Mouse (Mus musculus) lung, embryonic 14.5 days (tissue): ENCODE results near the gene Zfp276. TPM values are rescaled to one million over a fixed set of nuclear protein-coding genes. Genes with fewer than 3 reads are reported as not detected.
"Not testable (repeated sequence)": the region's sequence is repeated elsewhere in the genome, so short reads cannot be mapped to it uniquely, and the experiment has no call there.

Experiments
- ATAC-seq: fragments of 200-750 bp; cut with Nextera tagmentation; 2 replicates; pipeline ENCODE4 v1.8.0; 2017; ENCODE audit warnings: mild to moderate bottlenecking, moderate TSS enrichment, moderate library complexity; ENCODE audit not compliant: insufficient read depth
- DNase-seq: peaks from one replicate; pipeline ENCODE4 v3.0.0-alpha.2; 2015
- H3K27ac ChIP-seq: fragments of 300-500 bp; sonication (generic); 2 replicates; pipeline ENCODE4 v1.5.1; 2014; ENCODE audit warnings: low read depth, mild to moderate bottlenecking, moderate library complexity
- H3K27me3 ChIP-seq: fragments of 300-500 bp; sonication (generic); 2 replicates; pipeline ENCODE4 v1.6.1; 2014; ENCODE audit warnings: low read length, control low read depth; ENCODE audit not compliant: insufficient read depth
- H3K36me3 ChIP-seq: fragments of 300-500 bp; sonication (generic); 2 replicates; pipeline ENCODE4 v1.6.1; 2014; ENCODE audit warnings: control low read depth; ENCODE audit not compliant: insufficient read depth
- H3K4me1 ChIP-seq: fragments of 300-500 bp; sonication (generic); 2 replicates; pipeline ENCODE4 v1.6.1; 2014; ENCODE audit warnings: antibody characterized with exemption, control low read depth; ENCODE audit not compliant: insufficient read depth
- H3K4me2 ChIP-seq: fragments of 300-500 bp; sonication (generic); 2 replicates; pipeline ENCODE4 v1.6.1; 2014; ENCODE audit warnings: mild to moderate bottlenecking
- H3K4me3 ChIP-seq: fragments of 300-500 bp; sonication (generic); 2 replicates; pipeline ENCODE4 v1.5.1; 2014; ENCODE audit warnings: low read depth, low read length
- H3K9ac ChIP-seq: fragments of 300-500 bp; sonication (generic); 2 replicates; pipeline ENCODE4 v1.6.1; 2014
- H3K9me3 ChIP-seq: fragments of 300-500 bp; sonication (generic); 2 replicates; pipeline ENCODE4 v1.6.1; 2016; ENCODE audit warnings: low read depth, low read length, control low read depth
- CTCF ChIP-seq: IDR thresholded peaks from 2 replicates; pipeline ENCODE4 v1.5.1; 2016; ENCODE audit warnings: antibody characterized with exemption, low read depth
- WGBS: fragments of 180-500 bp; shearing (Covaris S2); extraction: QIAGEN DNeasy Blood & Tissue Kit; methylation state at CpG from one replicate; pipeline ENCODE4 v1.1.7; 2014; 5-methylcytosine and 5-hydroxymethylcytosine counted together
- polyA plus RNA-seq: library from polyadenylated mRNA; unstranded; fragments of >200 nt; fragmentation: Nextera tagmentation; extraction: Ambion mirVana; gene quantifications from 2 replicates; pipeline ENCODE4 v1.2.1, GENCODE M21; 2014

Zfp276 gene
- polyA plus RNA-seq, 1 experiment from 2014 or later = 26.6 TPM

- Histone ChIP-seq H3K9ac (peak within 1 kb of the TSS; percentile 94), H3K4me2 (peak within 1 kb of the TSS; percentile 96), H3K4me1 (peaks cover 6% of the 10 kb centered on the region; the same call in 1 of the 2 replicates), H3K9me3 (no peaks in the 10 kb centered on the region), H3K36me3 (peaks cover 32% of the 10 kb centered on the region), H3K27me3 (no peaks in the 10 kb centered on the region), H3K27ac (peak within 1 kb of the TSS; percentile 82), H3K4me3 (peak within 1 kb of the TSS; percentile 89)
- peak; percentile 92 for ATAC-seq
- 2% methylated on average over 59 of the region's 59 CpGs for WGBS
- peak; percentile 8; the same call in 1 of the 2 replicates for TF ChIP-seq CTCF
- DNase-seq = peak; percentile 98
These were observed 29.4 kb upstream of the Zfp276 start, which contains the start of gene Cdk10 for GRCm38 (mm10) chr8:123224278-123225266. Cdk10 (plus strand) TSS chr8:123224842.

GRCm38 (mm10) chr8:123228416-123228815 lies 25.6 kb upstream of the Zfp276 start:
- no peaks in the 10 kb centered on the region for H3K27me3 ChIP-seq
- TF ChIP-seq CTCF = no peak
- no peak overlapping the region for H3K4me2 ChIP-seq
- H3K4me1 ChIP-seq = peaks cover 6% of the 10 kb centered on the region; the same call in 1 of the 2 replicates
- H3K4me3 ChIP-seq = no peak overlapping the region
- H3K36me3 ChIP-seq = peaks cover 32% of the 10 kb centered on the region
- no peak for ATAC-seq
- H3K9me3 ChIP-seq = no peaks in the 10 kb centered on the region
- WGBS = 85% methylated on average over 1 of the region's 1 CpGs
- DNase-seq = no peak
- no peak overlapping the region for H3K27ac ChIP-seq
- H3K9ac ChIP-seq = no peak overlapping the region

GRCm38 (mm10) chr8:123230326-123230725 lies 23.7 kb upstream of the Zfp276 start:
- not testable (repeated sequence) for H3K4me3 ChIP-seq, ATAC-seq, H3K4me1 ChIP-seq, H3K27ac ChIP-seq, DNase-seq, H3K9me3 ChIP-seq, H3K4me2 ChIP-seq, H3K9ac ChIP-seq
- Histone ChIP-seq H3K36me3 (peaks cover 32% of the 10 kb centered on the region), H3K27me3 (peaks cover 15% of the 10 kb centered on the region; the same call in 1 of the 2 replicates)
- WGBS = 82% methylated on average over 10 of the region's 11 CpGs

- Histone ChIP-seq H3K27me3 (peaks cover 21% of the 10 kb centered on the region; the same call in 1 of the 2 replicates), H3K4me1 (0 out of 2 replicates have a peak, but pooled peaks cover 6% of the 10 kb centered on the region), H3K9me3 (no peaks in the 10 kb centered on the region), H3K9ac (no peak overlapping the region), H3K36me3 (peaks cover 25% of the 10 kb centered on the region), H3K27ac (no peak overlapping the region), H3K4me2 (no peak overlapping the region), H3K4me3 (no peak overlapping the region)
- no peak for ATAC-seq
- peak; percentile 30 for TF ChIP-seq CTCF
- WGBS = 39% methylated on average over 5 of the region's 5 CpGs
- DNase-seq = peak; percentile 43
These were observed 22.3 kb upstream of the Zfp276 start for GRCm38 (mm10) chr8:123231742-123232141.

GRCm38 (mm10) chr8:123232553-123232952 lies 21.4 kb upstream of the Zfp276 start:
- peaks cover 19% of the 10 kb centered on the region; the same call in 1 of the 2 replicates for H3K36me3 ChIP-seq
- DNase-seq (no peak), ATAC-seq (no peak)
- TF ChIP-seq CTCF = no peak
- no peak overlapping the region for H3K4me3 ChIP-seq
- H3K9ac ChIP-seq = no peak overlapping the region
- H3K27ac ChIP-seq = no peak overlapping the region
- WGBS = 23% methylated on average over 7 of the region's 7 CpGs
- no peaks in the 10 kb centered on the region for H3K9me3 ChIP-seq
- peaks cover 21% of the 10 kb centered on the region; the same call in 1 of the 2 replicates for H3K27me3 ChIP-seq
- H3K4me2 ChIP-seq = no peak overlapping the region
- 0 out of 2 replicates have a peak, but pooled peaks cover 6% of the 10 kb centered on the region for H3K4me1 ChIP-seq

GRCm38 (mm10) chr8:123233300-123233699 lies 20.7 kb upstream of the Zfp276 start:
- H3K4me2 ChIP-seq = no peak overlapping the region
- peaks cover 12% of the 10 kb centered on the region; the same call in 1 of the 2 replicates for H3K36me3 ChIP-seq
- no peak overlapping the region for H3K27ac ChIP-seq
- DNase-seq (no peak), ATAC-seq (no peak)
- WGBS = 58% methylated on average over 13 of the region's 13 CpGs
- 0 out of 2 replicates have a peak, but pooled peaks cover 6% of the 10 kb centered on the region for H3K4me1 ChIP-seq
- no peak overlapping the region for H3K4me3 ChIP-seq
- H3K27me3 ChIP-seq = peaks cover 21% of the 10 kb centered on the region; the same call in 1 of the 2 replicates
- no peaks in the 10 kb centered on the region for H3K9me3 ChIP-seq
- TF ChIP-seq CTCF = no peak
- no peak overlapping the region for H3K9ac ChIP-seq

- peaks cover 7% of the 10 kb centered on the region; the same call in 1 of the 2 replicates for H3K36me3 ChIP-seq
- H3K9ac ChIP-seq = no peak overlapping the region
- ATAC-seq = no peak
- no peak overlapping the region for H3K4me2 ChIP-seq
- WGBS = 76% methylated on average over 11 of the region's 11 CpGs
- no peak for DNase-seq
- H3K9me3 ChIP-seq = no peaks in the 10 kb centered on the region
- H3K4me3 ChIP-seq = no peak overlapping the region
- H3K27ac ChIP-seq = no peak overlapping the region
- TF ChIP-seq CTCF = no peak
- H3K4me1 ChIP-seq = 0 out of 2 replicates have a peak, but pooled peaks cover 6% of the 10 kb centered on the region
- H3K27me3 ChIP-seq = peaks cover 21% of the 10 kb centered on the region; the same call in 1 of the 2 replicates
These were observed 20.2 kb upstream of the Zfp276 start for GRCm38 (mm10) chr8:123233760-123234159.
